Mouse (Mus musculus) ES-Bruce4 (cell line): ENCODE measurements at regions not wholly inside any gene's neighbourhood (a gene's known extent, or its start where the extent isn't known, plus 50 kb on each side); places are given as distances from the start of the nearest gene placed in this dataset.

ENCODE experiments used
- CTCF ChIP-seq: IDR thresholded peaks from one replicate; pipeline ENCODE4 v1.8.1; 2011; ENCODE audit warnings: low read depth, low read length
- EP300 ChIP-seq: IDR thresholded peaks from 2 replicates; pipeline ENCODE4 v1.6.1; 2011; ENCODE audit warnings: low read depth, low read length; ENCODE audit not compliant: insufficient read depth
- POLR2A ChIP-seq: IDR thresholded peaks from one replicate; pipeline ENCODE4 v1.8.1; 2011; ENCODE audit warnings: low read length; ENCODE audit not compliant: insufficient read depth

DNA sequence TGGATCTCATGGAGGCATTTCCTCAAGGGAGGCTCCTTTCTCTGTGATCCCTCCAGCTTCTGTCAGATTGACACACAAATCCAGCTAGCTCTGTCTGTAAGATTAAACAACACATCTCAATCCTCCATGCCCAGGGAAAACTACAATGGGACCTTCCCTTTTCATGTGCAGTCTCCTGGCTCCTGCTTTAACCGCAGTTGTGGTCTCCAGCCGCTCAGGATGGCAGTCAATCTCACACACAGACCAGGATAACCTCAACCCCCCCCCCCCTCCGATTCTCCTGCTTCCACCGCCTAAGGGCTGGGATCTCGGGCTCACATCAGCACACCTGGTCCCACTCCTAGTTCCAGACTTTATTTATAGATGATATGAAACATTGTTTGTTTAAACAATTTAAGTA, 66.1 kb upstream of the Slc34a2 start:
- no peak for TF ChIP-seq CTCF
- no peak for TF ChIP-seq EP300
- no peak for TF ChIP-seq POLR2A
